Mouse (Mus musculus) T-helper 17 cell (primary cell): ENCODE data around the gene Fcna.

ENCODE experiments used
- in situ Hi-C, 2 experiments: fragments of 300-600 bp; cut with MboI, MseI; formaldehyde crosslinking; loops; 1 replicate in 1 of 2; 2 replicates in 1 of 2; pipeline ENCODE4 v1.15.1; 2025; ENCODE audit warnings: high pct_unique_total_duplicates in 2 of 2

The Fcna gene

DNA sequence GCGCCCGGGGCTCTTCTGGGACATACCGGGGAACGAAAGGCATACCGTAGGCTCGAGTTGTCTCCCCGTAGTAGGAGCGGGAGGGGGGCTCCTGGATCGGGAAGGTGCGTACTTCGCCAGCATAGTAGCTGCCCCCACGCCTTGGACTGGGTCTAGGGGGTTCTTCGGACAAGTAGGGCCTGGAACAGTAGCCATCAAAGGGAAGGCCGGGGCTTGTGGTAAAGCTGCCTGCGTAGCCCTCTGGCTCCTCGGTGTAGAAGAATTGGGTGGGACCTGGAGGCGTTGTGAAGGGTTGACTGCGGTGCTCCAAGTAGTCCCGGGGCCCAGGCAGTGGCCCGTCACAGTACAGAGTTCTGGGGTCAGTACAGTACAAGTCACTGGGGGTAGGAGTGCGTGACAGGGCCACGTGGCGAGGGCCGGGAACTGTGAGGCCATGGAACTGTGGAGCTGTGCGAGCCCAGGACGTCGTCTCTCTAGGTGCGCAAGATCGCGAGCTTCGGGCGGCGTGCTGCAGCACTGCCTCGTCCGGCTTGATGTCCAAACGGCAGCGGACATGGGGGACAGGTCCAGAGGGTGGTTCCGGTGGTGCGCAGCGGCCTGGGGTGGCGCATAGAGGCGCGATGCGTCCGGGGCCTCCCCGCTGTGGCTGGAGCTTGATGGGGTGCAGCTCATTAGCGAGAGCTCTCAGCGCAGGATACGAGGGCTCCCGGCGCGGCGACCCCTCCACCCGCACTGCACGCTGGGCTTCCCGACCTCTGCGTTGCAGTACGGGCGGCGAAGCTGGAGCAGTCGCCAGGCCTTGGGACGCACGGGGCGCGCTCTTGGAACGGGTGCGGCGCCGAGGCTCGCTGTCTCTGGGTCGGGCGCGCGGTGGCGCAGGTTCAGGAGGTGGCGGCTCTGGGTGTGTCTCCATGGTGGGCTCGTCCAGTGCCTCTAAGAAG is 48.8 kb downstream of the Fcna start:
- in situ Hi-C loops, result loop anchor here in 1 of 2 experiments (5.0 kb wide), 1 partner anchor 77 kb away; the partner anchor contains the start of genes C8g and Fbxw5

- in situ Hi-C loops, result loop anchor here in 1 of 2 experiments (5.0 kb wide), 1 partner anchor 76 kb away; the partner anchor contains the start of genes C8g and Fbxw5
Measured at GRCm38 (mm10) chr2:25577951-25578795, 49.7 kb downstream of the Fcna start.

- in situ Hi-C loops, result loop anchor here in 1 of 2 experiments (5.0 kb wide), 1 partner anchor 75 kb away; the partner anchor contains the start of genes C8g and Fbxw5
Measured at GRCm38 (mm10) chr2:25576965-25577891, 50.6 kb downstream of the Fcna start.

- in situ Hi-C loops, result loop anchor here in 1 of 2 experiments (5.0 kb wide), 1 partner anchor 74 kb away; the partner anchor contains the start of genes C8g and Fbxw5
Measured at GRCm38 (mm10) chr2:25576028-25576850, 51.6 kb downstream of the Fcna start.

GRCm38 (mm10) chr2:25575432-25576027 is 52.3 kb downstream of the Fcna start:
- in situ Hi-C loops, result loop anchor here in 1 of 2 experiments (5.0 kb wide), 1 partner anchor 73 kb away; the partner anchor contains the start of genes C8g and Fbxw5
